Mouse (Mus musculus) right cerebral cortex, adult 18-20 months (tissue): ENCODE measurements around the gene Mitf.
A peak's percentile ranks its signal among the peaks of the same experiment; 100 is the strongest.

ENCODE experiments used
- DNase-seq: peaks from one replicate; pipeline ENCODE4 v3.0.0; 2022; ENCODE audit warnings: mixed read lengths

Mitf gene

GRCm38 (mm10) chr6:97826642-97827275 is 19.9 kb downstream of the Mitf start:
- no peak for DNase-seq

GRCm38 (mm10) chr6:97828021-97828420 is 21.2 kb downstream of the Mitf start:
- no peak for DNase-seq

GRCm38 (mm10) chr6:97828822-97829719 is 22.2 kb downstream of the Mitf start:
- DNase-seq = no peak

DNA sequence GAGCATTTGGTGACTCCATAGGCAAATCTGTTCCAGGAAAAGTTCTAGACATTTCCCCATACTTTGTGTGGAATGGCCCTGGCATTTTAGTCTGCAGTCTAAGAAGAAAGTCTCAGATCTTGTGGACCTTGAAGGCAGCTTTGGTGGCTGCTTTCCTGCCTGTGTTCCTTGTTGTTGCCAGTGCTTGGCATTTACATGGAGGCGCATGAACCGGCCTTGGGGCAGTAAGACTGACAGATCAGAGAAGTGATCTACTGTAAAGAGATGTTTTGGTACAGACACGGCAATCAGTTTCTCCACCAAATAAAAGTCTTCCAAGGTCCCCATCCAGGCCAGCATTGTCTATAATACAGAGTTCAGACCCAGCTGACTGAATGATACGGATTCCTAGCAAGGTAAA is 25.6 kb downstream of the Mitf start:
- DNase-seq = no peak

DNA sequence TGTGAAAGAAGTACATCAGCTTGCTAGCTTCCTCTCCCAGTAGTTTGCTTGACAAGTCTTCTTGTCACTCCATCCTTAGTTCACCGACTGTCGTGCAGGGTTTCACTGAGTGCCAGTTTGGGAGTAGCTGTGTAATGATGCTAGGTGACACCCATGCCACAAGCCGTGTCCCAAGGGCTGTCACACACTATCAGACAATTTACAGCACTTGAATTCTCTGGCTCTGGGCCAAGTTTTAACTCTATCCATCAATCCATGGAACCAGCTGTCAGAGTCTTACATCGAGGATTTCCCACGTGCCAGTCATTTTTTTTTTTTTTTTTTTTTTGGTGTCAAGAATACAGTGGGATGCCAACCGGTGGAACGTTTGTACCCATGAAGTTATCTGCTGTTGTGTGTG is 29.3 kb downstream of the Mitf start:
- no peak for DNase-seq

DNA sequence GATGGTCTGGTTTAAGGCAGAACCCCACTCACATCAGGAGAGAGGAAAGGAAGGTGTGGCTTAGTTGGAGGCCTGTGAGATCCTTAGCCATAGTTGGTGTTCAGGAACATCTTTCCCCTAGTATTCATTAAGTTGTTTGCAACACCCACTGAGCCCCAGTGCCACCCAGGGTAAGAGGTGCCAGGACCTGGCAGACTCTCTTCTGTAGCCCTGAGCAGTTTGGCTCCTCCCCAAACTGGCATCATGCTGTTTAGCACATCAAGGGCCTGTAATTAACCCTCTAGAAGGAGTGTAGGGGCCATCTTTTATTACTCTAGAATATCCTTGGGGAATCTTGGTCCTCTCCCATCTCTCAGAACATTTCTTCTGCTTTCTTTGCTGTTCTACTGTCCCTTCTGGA is 30.9 kb downstream of the Mitf start:
- DNase-seq = no peak

- no peak for DNase-seq
Observed at GRCm38 (mm10) chr6:97839568-97839967, 32.7 kb downstream of the Mitf start.

- DNase-seq = no peak
Observed at GRCm38 (mm10) chr6:97844112-97844511, 37.3 kb downstream of the Mitf start.

GRCm38 (mm10) chr6:97848191-97848857 is 41.5 kb downstream of the Mitf start:
- peak; percentile 35 for DNase-seq

GRCm38 (mm10) chr6:97854236-97854635 is 47.4 kb downstream of the Mitf start:
- no peak for DNase-seq

DNA sequence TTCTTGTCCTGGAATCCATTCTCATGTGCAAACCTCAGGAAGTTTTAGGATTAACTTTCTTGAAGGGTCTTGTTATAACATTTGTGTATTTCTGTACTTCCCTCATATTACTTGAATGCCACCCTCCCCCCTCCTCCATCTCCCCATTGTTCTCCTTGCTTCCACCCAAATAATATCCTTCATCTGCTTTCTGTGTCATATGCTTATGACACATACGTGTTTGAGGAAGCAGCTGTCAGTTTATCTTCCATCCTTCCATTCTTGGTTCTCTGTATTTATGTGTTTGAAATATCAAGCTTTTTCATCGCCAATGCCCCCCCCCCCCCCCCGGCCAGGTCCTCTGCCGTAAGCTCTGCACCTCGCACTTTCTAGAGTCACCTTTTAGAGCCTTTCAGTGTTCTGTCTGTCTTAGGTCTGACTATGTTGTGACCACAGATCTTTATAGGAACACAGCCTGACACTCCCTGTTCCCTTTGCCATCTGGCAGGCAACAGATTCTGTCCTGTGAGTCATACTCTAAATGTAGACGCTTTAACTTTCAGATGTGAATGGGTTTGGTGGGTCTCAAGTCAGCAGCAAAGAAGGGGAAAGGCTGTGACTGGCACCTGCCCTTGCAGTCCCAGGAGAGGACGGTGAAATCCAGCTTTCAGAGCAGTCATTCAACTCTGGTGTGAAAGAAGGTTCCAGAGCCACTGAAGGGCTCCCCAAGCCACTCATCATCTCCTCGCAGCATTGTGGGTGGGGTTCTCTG is 48.7 kb downstream of the Mitf start:
- DNase-seq = peak; percentile 59

GRCm38 (mm10) chr6:97856502-97856901 is 49.6 kb downstream of the Mitf start:
- DNase-seq = no peak

GRCm38 (mm10) chr6:97857690-97858089 is 50.8 kb downstream of the Mitf start:
- no peak for DNase-seq

GRCm38 (mm10) chr6:97866575-97866974 is 59.7 kb downstream of the Mitf start:
- DNase-seq = no peak

DNA sequence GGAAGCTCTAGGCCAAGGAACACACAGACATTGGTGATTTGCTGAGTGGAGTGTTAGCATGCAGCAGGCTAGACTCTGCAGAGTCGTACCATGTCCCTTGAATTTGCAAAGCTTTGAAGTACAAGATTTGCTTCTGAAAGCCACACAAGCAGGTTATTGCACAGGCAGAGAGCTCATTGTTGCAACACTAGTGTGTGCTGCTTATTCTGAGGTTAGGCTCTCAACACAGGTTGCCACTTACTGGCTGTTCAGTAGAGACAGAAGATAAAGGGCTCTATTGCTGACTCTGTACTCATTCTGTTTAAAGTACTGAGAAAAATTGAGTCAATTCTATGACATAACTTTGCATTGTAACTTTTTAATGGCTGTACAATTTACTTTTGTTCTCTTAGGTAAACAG is 61.2 kb downstream of the Mitf start:
- no peak for DNase-seq

GRCm38 (mm10) chr6:97869953-97870352 is 63.1 kb downstream of the Mitf start:
- no peak for DNase-seq

DNA sequence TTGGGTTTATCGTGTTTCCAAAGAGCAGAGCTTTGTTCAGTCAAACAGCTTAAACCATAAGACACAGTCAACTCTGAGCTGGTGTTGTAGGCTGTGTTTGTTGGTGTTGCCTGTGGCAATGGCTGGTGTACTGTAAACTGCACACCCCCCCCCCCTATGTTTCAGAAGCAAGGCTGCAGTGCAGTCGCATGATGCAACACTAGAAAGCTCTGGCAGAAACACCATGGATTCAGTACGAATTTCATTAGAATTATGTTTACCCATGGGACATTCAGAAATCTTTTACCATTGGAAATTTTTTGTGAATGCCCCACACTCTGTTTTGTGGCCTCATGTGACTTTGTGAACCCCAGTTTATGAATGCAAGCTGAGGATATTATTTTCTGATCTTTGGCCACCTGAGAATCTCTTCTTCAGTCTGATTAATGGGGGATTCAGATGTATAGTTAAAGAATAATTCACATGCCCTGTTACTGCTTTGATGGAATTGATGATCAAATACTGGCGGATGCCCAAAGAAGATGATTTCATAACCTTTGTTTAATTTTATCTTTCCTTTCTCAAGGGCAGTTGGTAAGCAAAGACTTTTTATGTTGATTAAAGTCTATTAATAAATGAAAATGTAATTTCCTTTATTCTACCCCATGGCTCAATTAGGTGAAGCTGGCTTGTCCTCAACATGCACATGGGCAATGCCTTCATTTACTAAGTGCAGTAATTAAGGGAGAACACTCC is 64.6 kb downstream of the Mitf start:
- DNase-seq = no peak

- no peak for DNase-seq
Observed at GRCm38 (mm10) chr6:97873102-97873501, 66.2 kb downstream of the Mitf start.

- no peak for DNase-seq
Observed at GRCm38 (mm10) chr6:97876990-97877389, 70.1 kb downstream of the Mitf start.

DNA sequence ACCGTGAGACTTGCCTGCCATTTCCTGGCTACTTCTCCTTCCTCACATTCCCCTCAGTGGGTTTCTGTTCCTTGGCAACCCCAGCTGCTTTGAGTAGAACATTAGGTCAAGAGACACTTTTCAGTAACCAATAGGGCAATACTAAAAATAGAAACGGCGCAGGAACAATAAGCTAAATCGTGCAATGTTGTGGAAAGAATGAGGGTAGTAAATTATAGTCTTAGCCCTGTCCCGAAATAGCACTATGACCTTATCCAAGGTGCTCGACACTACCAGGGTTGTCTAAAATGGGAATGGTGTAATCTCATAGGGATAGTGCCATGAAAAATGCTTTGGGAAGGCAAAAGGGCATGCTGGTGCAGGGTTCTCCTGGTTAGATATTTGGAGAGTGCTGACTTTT is 70.6 kb downstream of the Mitf start:
- no peak for DNase-seq

- no peak for DNase-seq
Observed at GRCm38 (mm10) chr6:97880363-97880762, 73.5 kb downstream of the Mitf start.

DNA sequence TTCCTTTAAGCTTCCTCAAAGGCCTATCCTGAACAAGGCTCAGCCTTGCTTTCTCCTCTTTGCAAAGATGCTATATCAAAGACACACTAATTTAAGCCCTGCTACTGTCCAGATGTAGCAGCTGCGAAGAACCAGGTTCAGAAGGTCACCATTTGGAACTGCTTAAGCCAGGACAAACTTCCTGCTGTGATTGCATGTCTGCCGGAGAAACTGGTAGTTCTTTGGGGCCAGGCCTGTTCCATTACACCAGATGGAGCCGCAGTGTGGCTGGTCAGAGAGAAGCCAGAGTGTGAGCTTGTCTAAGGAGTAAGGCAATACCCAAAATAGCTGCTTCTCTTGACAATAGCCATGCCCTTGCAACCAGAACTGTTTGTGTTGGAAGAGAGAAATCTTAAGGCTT is 75.1 kb downstream of the Mitf start:
- DNase-seq = no peak
